Mouse (Mus musculus) T-cell, adult 2 months (primary cell): Measurements from ENCODE around the gene Fsd2.
A peak's percentile ranks its signal among the peaks of the same experiment; 100 is the strongest.

Experiments
- DNase-seq: peaks from one replicate; pipeline ENCODE4 v3.0.0; 2022; ENCODE audit warnings: low spot score

Gene Fsd2

DNA sequence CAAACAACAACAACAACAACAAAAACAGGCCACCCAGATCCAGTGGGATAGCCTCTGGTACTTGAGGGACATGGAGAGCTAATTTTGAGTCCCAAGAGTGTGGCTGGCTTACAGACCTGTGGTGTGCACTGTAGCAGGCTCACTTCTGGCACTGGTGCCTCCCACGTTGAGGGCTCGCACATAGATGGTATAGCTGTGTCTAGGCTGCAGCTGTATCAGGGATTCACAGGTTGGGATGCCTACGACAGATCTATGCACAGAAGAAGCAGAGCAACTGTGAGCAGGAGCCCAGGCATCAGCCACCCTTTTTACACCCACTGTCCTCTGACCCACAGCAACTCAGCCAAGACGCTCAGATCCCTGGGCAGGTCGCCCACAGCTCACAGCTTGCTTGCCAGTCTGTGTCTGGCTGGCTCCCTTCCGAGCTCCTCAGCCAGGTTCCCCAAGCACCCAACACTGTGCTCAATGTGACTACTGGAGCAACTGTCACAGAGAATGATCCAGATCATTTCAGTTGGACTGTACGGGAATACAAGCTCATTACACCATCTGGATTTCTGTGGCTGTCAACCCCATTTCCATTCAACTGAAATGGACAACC, 24.7 kb downstream of the Fsd2 start:
- no peak for DNase-seq

DNA sequence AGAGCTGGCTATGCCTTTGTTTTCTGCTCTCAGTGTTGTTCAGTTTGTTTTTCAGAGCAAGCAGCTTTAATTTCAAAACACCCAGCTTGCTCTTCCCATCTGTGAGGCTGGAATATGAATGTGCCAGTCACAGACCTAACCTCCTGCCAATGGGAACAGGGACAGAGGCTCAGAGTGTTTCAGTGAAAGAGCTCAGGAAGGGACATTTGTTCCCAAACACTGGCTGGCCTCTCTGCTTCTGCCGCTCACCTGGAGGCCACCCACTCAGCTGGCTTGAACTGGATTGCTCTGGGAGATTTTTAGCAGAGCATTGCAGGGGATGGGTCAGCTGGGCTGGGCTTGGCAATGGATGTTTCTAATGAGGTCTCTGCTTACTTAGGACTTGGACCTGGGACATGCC, 25.7 kb downstream of the Fsd2 start:
- no peak for DNase-seq

DNA sequence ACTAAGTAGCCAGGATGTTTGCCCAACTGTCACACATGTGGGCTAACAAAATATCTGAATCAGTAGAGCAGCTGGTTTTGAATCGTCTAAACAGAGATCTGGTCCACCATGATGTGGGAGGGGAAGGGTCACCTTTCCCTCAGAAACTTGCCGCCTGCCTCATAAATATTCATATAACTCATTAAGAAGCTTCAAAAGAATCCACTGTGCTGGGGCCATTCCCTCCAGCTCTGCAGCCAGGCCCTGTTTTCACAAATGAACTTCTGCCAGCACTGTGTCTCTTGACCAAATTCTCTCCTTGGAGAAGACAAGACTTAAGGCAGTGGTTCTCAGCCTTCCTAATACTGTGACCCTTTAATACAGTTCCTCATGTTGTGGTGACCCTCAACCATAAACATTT, 27.2 kb downstream of the Fsd2 start:
- no peak for DNase-seq

DNA sequence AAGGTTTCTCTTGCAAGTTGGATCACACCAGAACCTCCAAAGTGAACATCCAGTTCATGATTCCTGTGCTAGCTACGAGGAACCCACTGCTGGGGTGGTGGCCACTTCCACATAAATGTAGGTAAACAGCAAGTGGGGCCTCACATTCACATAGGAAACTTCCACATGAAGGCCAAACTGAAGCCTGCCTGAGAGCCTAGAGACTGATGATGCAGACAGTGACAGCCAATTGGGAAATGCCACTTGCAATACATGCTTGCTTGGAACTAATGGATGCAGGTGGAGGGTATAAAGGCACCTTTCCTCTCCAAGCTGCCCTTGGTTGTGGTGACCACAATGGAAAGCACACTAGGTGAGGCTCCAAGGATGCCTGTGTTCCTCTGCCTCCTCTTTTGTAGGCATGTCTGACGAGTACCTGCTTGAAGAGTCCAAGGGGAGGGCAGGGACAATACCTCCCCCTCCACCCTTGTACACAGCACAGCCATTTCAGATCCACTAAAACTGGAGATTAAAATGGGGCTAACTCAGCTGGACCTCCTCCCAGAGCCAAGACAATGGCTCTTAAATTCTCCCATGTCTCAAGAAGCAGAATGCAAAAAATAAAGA, 28.6 kb downstream of the Fsd2 start:
- peak; percentile 5 for DNase-seq

DNA sequence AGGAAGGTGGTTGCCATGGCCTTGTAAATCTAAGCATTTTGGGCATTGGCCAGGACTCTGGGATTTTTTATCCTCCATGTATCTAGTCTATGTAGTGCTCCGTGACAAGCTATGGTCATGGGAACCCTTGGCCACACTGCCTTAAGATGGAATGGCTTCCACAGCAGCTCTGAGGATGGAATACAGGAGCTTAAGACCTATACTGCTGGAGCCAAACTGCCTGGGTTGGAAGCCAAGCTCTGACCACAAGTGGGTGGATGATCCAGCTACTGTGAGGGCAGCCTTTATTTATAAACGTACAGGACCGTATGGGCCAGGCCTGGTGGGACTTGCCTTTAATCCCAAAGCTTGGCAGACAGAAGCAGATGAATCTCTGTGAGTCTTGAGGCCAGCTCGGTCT, 30.3 kb downstream of the Fsd2 start:
- DNase-seq = no peak

DNA sequence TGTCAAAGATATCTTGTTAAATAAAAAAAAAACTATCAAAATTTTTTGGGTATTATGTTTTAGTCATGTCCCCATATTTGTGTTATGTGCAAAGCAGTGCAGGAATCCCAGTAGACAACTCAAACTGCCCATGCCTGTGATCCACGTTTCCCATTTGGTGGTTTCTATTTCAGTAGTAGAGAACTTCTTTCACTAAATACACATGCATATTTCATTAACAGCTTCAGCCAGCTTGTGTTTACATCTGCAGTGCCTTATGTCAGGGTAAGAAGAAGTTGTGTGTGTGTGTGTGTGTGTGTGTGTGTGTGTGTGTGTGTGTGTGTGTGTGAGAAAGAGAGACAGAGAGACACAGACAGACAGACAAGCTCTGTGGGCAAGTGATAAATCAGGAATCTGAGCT, 35.3 kb downstream of the Fsd2 start:
- DNase-seq = no peak

DNA sequence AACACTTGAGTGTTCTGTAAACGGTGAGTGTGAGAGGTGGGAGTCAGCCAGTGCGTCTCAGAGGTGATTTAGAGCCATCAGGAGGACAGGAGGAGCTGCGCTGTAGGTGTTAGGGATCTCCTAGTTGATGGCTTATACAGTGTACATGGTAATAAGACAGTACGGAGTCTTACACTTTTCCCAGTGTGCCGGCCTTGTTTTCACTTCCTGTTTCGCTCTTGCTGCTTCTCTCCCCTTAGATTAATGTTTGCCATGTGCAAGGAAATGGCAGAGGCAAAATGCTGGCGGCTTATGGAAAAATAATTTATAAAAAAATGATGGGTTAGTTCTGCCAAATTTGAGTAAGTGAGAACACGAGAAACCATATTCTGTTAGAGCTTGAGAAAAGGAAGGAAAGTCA, 37.8 kb downstream of the Fsd2 start:
- DNase-seq = no peak

DNA sequence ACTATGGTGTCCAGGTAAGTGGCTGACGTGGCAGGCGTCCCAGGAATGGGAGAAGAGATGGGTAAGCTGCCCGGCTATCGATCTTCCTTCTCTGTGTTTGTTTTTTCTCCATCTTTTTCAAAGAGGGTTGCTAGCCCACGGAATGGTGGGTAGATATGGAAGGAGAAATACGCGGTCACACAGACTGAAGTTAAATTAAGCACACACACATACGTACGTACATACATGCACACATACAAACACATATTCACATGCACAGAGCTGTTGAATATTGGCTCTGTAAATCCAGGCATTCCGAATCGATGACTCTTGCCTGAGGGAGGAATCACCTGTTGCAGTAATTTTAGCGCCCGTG, 43.1 kb downstream of the Fsd2 start:
- no peak for DNase-seq

DNA sequence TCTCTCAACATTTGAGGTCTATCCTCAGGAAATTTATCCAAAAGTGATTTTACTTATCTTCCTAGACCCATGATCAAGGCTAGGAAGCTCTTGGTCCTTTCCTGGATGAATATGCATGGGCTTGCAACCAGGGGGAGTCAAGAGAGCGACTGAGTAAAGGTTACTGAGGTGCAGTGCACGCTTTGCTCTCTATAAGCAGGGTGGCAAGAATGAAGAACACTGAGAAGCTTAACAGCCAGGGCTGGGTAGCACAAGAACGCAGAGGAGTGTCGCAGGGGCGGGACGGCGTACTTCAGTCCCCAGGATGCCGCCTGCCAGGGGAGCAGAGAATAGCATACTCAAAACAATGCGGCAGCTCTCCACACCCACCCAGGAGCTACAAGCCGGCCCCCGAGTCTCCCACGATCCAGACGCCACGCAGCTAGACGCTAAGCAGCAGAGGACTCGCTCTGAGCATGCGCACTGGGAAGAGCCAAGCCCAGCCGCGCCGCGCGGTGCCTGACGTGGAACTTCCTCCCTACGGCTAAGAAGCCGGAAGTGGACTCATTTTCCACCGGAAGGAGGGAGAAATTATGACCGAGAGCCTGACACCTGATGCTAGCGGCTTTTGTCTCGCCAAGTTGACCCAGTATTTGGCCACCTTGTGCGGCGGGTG, 43.6 kb downstream of the Fsd2 start:
- peak; percentile 91 for DNase-seq

DNA sequence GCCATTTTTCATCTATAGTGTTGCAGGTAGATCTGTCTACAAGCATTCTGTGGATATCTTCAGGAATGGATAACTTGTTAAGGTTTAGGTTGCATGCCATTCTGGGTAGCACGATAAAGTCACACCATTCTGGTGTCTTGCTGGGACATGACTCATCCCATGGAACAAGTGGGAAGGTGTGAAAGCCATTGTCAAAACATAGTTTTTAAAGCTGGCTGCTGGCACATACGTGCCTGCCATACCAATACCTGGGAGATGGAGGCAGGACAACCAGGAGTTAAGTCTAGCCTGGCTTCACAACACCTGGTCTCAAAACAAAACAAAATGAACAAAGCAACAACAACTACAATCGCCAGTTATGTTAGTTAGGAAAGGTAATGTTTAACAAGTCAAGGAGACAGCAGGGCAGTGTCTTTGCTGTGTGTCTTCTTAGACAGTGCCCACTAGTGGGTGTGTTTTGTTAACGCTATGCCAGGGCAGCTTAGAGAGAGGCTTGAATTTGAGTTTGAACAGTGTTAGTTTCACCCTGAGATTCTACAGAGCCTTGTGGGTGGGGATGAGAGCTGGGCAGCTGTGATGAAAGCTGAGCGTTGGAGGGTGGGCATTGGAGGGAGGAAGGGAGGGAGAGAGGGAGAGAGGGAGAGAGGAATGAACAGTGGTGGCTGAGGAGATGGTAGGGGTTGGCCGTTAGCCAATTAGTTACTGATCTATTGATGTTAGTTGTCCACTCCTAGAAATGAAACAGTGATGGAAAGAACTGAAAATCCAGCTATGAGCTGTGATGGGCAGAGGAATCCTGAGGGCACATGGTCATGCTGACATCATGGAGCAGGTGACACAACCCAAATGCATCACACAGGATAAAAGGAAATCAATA, 50.4 kb downstream of the Fsd2 start:
- DNase-seq = no peak

DNA sequence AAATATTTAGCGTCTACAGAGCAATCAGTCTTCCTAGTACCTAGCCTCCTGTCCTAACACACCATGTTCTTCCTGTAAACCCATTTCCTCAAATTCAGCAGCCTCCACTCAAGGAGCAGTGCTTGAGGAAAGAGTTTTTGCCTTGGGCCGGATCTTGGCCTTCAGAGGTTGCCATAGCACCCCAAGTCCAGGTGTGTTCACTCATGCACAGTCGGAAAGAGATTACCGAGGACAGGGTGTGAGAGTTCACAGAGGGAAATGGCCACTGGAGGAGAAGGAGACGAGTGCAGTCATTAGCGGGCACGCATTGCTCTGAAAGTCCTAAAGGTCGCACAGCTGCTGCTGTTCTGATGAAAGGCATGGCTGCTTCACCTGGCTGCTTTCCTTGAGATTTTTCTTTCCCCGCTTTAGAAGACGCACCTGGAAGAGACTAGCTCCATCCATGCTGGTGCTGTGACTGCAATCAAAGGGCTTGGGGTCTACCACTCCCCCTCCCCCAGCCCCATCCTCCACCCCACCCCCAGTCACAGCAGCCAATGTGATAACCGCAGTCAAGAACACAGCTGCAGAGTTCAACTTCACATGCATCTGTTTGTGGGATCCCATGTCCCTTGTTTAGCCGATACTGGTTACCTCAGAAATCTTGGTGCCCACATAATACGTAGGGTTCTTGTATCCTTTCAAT, 51.7 kb downstream of the Fsd2 start:
- no peak for DNase-seq

DNA sequence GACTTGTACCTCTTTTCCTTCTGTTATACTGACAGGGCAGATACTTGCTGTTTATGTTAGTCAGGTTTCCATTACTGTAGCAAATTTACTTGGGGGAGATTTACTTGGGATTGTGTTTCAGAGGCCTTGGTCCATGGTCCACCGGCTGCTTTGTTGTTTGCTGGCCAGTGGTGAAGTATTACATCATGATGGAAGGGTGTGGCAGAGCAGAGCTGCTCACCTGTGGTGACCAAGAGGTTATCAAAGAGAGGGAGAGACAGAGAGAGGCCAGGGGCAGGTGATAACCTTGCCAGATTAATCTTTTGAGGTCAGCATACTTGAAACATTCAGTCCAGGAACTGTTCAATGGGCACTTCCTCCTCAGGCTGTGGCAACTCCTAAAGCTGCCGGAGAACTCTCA, 65.7 kb downstream of the Fsd2 start:
- DNase-seq = no peak

DNA sequence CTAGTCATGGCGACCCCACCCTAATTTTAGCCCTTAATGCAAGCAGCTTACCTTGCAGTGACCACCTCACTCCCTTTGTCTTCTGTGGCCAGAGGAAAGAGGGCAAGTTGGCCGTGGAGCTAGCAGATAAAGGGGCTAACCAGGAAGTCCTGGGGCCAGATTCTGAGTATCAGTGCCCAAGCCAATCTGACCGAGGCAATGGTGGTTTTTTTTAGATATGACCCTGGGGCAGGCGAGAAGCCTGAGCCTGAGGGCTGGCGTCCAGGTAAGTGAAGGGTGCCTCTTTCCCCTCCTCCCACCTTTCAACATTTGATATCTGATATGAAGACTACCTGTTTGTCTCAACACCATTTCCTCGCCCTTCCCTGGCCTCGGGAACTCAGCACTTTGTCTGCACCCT, 68.6 kb downstream of the Fsd2 start, which contains the start of gene BC048679:
TSS of gene BC048679 (minus strand) at position 101 of the 400 bp plus-strand sequence.
- no peak for DNase-seq

DNA sequence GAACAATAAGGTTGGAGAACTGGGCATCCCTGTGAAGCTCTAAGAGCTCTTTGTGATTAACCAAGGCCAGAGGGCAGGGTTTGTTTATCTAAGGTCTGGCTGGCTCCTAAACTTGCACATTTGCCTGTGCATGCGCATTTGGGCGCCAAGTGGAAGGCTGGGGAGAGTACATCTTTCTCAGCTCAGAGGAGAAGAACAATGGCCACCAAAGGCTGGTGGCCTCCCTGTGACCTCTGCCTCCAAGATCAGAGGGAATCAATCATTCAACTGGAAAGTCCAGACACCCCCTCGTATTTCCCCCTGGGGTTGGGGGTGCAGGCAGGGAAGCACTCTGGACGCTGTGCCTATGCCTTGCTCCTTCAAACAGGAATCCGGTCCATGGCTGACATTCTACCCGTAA, 69.6 kb downstream of the Fsd2 start:
- no peak for DNase-seq

DNA sequence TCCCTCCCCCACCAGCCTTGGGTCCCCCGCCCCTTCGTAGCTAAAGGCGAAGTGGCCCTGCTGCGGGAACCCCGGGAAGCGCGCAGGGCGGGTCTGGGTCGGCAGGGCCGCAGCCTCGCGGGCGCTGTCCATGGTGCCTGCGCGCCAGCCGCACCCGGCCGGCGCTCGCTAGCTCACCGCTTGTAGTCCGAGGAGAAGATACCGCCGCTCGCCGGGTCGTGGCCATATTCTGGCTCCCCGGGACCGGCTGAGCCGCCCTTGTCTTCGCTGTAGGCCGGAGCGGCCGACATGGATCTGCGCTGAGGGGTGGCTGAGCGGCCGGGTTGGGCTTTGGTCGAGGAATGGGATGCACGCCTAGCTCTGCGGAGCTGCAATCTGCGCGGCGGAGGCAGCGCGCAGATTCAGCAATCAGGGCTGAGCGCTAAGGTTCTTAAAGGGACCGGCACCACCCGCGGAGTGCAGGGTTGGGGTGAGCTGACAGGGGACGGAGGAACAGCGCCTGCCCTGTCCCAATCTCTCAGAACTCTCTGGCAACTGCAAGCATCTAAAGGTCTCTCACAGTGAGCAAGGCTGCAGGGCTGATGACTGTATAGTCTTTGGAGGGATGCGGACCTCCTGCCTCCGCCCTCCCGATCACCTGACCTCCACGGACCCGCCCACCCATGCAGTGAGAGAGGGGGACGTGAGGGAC, 73.3 kb downstream of the Fsd2 start, which contains the start of gene Ap3b2:
TSS of gene Ap3b2 (minus strand) at position 595 of the 691 bp plus-strand sequence.
- DNase-seq = no peak

DNA sequence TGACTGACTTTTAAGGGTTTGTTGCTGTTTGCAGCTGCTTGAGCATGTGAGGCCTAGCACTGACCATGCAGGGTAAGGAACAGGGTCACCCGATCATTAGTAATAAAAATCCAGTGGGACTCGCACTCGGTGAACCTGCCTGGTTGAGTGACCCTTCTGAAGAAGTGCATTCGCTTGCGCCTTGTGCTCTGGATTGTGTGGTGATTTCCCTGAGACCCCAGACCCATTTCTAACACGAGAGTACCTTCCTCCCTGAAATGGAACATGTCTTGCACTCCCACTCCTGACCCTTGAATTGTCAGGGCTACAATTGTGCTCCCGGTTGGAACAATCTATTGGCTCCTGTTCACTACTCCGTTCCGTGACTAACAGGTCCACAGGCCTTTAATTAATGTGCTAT, 74.1 kb downstream of the Fsd2 start:
- DNase-seq = no peak

DNA sequence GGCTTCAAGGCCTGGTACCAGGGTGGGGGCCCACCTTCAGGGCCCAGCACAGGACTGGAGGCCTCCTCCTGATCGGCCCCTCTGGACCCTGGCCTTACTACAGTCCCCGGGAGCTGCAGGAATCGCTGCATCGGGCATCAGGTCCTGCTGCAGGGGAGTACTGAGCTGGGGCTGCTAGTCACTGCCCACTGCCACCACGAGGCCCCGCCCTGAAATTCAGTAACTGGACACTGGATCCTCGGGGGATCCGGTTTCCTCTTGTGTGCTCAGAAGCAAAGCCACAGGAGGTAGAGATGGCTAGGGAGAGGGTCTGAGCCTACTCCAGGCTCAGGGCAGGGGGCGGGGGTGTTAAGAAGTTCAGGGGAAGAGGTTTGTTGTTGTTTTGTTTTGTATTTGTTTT, 77.1 kb downstream of the Fsd2 start:
- DNase-seq = no peak
